Mouse (Mus musculus) mammary gland, adult 2 months (tissue): Measurements from ENCODE around the gene Gm29866. TPM values are rescaled to one million over a fixed set of nuclear protein-coding genes. Genes with fewer than 3 reads are reported as not detected.

Experiments
- polyA plus RNA-seq: library from polyadenylated mRNA; depleted of rRNA; stranded (reverse); fragments of >200 nt; gene quantifications from 2 replicates; pipeline ENCODE4 v1.2.3, GENCODE M21; 2012; ENCODE audit warnings: low replicate concordance; rRNA removed

The Gm29866 gene
- not detected in 2 replicates for polyA plus RNA-seq

DNA sequence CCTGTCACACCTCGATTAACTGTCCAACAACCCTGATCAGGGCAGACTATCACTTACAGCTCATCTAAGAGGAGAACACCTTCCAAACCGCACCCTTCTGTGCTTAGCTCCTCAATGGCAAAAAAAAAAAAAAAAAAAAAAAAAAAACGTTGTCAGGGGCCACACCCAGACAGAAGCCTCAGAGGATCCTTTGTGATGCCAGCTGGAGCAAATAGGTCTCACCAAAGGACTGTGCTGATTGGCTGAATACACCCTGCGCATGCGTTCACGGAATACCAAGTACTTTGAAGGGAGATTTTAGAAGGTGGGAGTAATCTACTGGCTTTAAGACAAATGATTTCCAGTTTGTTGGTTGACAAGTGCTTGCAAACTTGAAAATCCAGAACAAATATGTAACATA is at the start of gene Gm29866:
Gm29866 (minus strand) TSS at position 101 of the 400 bp plus-strand sequence.

Other genes with a start within 250 kb of the Gm29866 start
- gene Gm20909, start 170.9 kb upstream of the Gm29866 start, polyA plus RNA-seq, result not detected in 2 replicates
- not detected in 2 replicates for gene Gm20865, start 247.9 kb upstream of the Gm29866 start, polyA plus RNA-seq